Mouse (Mus musculus) myocyte (in vitro differentiated cells): ENCODE data around the gene Trpm5.

ENCODE experiments used
- CEBPB ChIP-seq: IDR thresholded peaks from 2 replicates; pipeline ENCODE4 v1.6.1; 2011; ENCODE audit warnings: mild to moderate bottlenecking, moderate library complexity; ENCODE audit not compliant: poor library complexity, insufficient read depth, severe bottlenecking
- E2F4 ChIP-seq: IDR thresholded peaks from one replicate; pipeline ENCODE4 v1.6.1; 2011; ENCODE audit warnings: mild to moderate bottlenecking, control low read depth, moderate library complexity; ENCODE audit not compliant: insufficient read depth
- MYOD1 ChIP-seq, 3 experiments: IDR thresholded peaks; one replicate each; pipeline ENCODE4 v1.6.1; 2011; ENCODE audit warnings: control low read depth in 2 of 3, low read depth in 2 of 3, mild to moderate bottlenecking in 2 of 3, moderate library complexity in 1 of 3; ENCODE audit not compliant: insufficient read length in 2 of 3, control insufficient read depth in 1 of 3
- POLR2A ChIP-seq: IDR thresholded peaks from one replicate; pipeline ENCODE4 v1.6.1; 2011; ENCODE audit warnings: low read depth, mild to moderate bottlenecking, control low read depth, moderate library complexity; ENCODE audit not compliant: insufficient read length
- REST ChIP-seq: IDR thresholded peaks from one replicate; pipeline ENCODE4 v1.6.1; 2011; ENCODE audit warnings: mild to moderate bottlenecking, control low read depth, moderate library complexity; ENCODE audit not compliant: insufficient read depth, insufficient read length
- USF1 ChIP-seq: IDR thresholded peaks from one replicate; pipeline ENCODE4 v1.6.1; 2011; ENCODE audit warnings: low read depth, mild to moderate bottlenecking, control low read depth, moderate library complexity

DNA sequence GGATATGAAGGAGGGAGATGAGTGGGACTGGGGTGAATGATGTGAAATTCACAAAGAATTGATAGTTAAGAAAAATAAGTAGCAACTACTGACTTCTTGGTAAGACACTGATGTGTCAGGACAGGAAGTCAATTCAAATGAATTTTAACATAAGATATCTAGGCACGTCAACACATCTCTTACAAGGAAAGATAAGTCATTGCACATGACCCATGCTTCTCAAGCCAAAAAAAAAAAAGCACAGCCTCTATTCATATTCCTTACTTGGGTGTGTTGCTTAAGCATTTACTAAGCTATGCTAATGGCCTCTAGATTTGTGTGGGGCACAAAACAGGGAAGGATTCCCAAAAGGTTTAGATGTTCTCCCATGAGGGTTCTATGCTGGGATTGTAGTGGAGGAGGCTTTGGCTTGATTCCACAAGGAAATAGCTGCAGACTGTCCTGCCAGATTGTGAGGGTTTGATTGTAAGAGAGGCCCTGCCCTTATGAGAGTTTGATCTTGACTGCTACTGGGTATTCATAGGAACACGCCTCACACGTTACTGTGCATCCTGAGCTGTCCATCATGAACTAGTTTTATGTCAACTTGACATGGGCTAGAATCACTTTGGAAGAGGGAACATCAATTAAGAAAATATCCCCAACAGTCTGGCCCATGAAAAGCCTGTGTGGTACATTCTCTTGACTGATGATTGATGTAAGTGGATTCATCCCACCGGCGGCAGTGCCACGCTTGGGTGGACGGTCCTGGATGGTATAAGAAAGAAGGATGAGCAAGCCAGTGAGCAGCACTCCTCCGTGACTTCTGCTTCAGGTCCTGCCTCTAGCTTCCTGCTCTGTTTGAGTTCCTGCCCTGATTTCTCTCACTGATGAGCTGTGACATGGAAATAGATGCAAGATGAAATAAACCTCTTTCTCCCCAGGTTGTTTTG, 59.7 kb downstream of the Trpm5 start:
- TF ChIP-seq USF1 (no peak), POLR2A (no peak), REST (no peak), E2F4 (no peak), CEBPB (no peak), MYOD1 (IDR thresholded peaks at IDR 0.05; ENCODE audit: control insufficient read depth in 1 of 3, insufficient read length in 2 of 3, low read depth in 2 of 3) (no peak)
